Mouse (Mus musculus) ovary, postnatal 14 days (tissue): ENCODE measurements around the gene Col27a1.

Source experiments
- DNase-seq: peaks from one replicate; pipeline ENCODE4 v3.0.0; 2022; ENCODE audit warnings: low spot score

Gene Col27a1

DNA sequence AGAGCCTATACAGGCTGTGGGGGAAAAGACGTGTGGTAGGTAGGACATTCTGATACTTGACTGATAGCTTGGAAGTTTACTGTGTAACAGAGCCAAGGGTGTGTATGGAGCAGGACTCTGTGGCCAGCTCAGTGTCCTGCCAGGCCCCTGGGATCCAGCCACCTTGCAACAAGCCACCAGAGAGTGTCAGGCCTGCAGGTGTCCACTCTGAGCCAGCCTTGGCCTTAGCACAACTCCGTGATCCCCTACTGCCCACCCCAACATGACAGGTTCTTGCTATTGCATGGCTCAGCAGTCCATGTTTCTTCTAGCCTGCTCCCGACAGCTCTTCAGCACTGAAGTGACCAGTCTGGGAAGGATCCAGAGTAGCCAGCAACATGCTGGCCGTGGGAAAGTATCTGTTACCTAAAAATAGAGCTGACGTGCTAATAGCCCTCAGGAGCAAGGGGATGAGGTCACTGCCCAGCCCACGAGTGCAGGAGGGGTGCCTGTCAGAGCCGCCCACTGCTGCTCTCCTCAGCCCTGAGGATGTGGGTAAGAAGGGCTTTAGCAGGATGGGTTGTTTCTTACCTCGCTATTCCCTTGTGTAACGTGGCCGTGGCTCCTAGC is 96.5 kb downstream of the Col27a1 start:
- DNase-seq: no peak

DNA sequence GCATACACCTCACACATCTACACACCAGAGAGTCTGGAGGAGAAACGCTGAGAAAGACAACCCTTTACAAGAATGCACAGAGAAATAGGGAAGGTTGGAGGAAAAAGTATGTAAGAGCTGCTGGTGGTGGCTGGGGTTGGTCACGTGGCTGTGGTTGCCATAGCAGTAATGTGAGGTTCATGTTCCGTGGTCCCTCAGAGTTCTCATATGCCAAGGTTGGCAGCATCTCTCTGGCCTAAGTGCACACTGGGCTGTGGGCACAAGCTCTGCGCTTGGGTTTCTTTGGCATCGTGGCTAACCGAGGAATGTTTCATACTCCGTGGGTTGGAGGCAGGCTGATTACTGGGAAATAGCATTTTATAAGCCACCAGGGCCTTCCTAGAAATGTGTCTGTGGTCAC is 97.6 kb downstream of the Col27a1 start:
- DNase-seq: no peak

- no peak for DNase-seq
Measured at GRCm38 (mm10) chr4:63314063-63314462, 100.3 kb downstream of the Col27a1 start.

DNA sequence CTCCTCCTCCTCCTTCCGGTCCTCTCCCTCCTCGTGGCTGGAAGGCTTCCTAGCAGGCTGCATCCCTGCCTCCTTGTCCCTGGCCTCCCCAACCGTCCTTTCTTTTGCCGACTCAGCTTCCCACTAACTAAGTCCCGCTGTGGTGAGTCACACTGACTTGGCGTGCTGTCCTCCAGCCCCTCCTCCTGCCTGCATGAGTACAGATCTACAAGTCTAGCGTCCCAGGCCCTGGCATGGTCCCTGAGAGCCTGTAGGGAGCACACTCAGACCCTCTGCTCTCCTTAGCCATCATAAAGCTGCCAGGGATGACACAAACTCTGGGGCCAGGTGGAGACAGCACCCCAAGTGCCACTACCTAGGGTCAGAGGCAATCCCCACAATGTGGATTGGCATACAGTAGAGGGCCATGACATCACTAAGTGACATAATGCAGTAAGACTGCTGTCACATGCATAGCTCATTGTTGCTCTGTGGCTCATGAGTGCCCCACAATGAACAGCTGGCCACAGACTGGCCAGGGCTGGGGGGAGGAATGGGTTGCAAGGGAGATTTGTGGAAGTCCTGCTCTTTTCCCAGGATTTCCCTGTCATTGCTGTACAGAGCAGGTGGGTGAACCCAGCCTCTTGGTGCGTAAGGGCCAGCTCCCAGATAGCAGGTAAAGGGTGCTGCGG is 102.4 kb downstream of the Col27a1 start:
- peak; percentile 22 for DNase-seq

GRCm38 (mm10) chr4:63319566-63319965 is 105.8 kb downstream of the Col27a1 start:
- peak; percentile 67 for DNase-seq

- no peak for DNase-seq
Measured at GRCm38 (mm10) chr4:63323275-63323815, 109.5 kb downstream of the Col27a1 start.

DNA sequence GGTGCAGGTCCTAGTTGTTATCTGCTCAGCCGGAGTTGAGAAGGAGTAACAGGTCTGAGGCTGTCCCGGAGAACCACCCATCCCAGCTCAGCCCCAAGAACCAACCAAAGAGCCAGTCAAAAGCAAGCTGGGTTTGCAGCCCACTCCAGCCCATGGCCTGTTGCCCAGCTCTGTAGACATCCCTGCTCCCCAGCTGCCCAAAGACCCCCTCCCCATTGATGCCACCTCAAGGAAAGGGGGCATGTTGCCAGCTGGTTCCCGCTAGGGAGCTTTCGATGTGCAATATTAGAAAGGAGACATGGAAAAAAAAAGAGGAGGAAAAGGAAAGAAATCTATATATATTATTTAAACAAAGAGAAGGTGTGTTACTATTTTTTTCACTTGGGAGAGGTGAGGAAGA is 119.6 kb downstream of the Col27a1 start:
- no peak for DNase-seq

- no peak for DNase-seq
Measured at GRCm38 (mm10) chr4:63338414-63339076, 124.7 kb downstream of the Col27a1 start.

DNA sequence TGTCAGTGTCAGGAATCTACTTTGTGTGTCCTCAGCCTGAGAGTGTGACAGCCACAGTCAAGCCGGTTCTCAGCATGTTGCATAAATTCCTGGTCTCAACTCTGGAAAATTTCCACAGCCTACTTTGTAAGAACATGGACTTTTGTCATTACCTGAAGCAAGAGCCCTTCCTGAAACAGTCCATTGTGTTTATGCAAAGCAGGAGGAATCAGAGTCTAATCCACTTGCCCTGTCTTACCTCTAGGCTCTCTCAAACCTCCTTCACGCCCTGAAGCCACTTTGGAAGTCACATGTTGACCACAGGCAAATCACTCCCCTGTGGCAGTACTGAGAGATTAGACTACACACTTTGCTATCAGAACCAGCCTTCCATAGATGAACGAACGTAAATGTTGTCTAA is 128.7 kb downstream of the Col27a1 start:
- DNase-seq: no peak

DNA sequence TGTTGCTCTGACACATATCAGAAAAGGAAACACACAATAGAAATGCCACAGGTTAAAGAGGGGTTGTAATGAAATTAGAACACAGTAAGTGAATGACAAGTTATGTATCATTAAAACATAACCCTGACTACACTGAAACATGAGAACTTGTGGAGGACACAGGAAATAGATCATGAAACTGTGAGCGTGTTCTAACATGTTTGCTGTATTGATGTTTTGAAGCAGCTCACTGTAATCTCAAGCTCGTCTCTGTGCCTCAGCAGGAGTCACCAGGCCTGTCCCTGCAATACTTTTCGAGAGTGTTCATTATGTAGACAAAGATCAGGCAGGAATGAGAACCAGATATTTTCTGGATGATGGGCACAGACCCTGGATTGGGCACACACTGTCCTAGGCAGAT is 129.8 kb downstream of the Col27a1 start:
- DNase-seq: no peak

- DNase-seq: no peak
Measured at GRCm38 (mm10) chr4:63344295-63344694, 130.5 kb downstream of the Col27a1 start, which contains the start of gene Orm1. Gene Orm1 (plus strand): TSS chr4:63344560.

DNA sequence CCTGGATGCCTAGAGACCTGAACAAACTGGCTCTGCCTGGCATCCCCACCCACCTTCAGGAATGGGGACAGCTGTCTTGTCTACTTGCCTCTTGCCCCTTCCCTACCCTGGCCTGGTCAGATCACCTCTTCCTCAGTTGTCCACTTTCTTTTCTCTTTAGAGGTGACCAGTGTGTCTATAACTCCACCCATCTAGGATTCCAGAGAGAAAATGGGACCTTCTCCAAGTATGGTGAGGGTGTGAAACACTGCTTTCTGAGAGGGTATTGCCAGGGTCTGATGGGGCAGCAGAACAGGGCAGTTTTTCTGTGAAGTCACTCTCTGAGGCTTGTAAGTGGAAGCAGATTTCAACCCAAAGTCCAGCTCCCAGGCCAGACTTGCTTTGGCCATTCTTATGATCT is 131.5 kb downstream of the Col27a1 start:
- DNase-seq: no peak

GRCm38 (mm10) chr4:63346659-63347058 is 132.9 kb downstream of the Col27a1 start:
- DNase-seq: no peak

DNA sequence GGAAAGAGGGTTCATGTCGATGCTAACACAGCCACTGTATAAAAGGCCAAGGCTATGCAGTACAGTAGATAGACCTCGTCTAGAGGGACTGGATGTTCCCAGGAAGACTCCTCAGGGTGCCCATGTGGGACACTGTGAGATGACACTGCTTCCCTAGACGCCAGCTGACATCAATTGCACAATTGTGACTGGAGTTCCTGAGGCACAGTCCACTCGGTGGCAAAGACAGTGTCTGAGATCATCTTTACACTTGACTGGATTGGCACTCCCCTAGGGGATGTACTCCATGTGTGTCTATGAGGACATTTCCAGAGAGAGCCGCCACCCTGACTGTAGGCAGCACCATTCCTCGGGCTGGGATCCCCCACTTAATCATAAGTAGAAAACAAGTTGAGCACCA is 134.7 kb downstream of the Col27a1 start:
- no peak for DNase-seq

- no peak for DNase-seq
Measured at GRCm38 (mm10) chr4:63355877-63356665, 142.3 kb downstream of the Col27a1 start, which contains the start of gene Orm3. Gene Orm3 (plus strand): TSS chr4:63356162.

DNA sequence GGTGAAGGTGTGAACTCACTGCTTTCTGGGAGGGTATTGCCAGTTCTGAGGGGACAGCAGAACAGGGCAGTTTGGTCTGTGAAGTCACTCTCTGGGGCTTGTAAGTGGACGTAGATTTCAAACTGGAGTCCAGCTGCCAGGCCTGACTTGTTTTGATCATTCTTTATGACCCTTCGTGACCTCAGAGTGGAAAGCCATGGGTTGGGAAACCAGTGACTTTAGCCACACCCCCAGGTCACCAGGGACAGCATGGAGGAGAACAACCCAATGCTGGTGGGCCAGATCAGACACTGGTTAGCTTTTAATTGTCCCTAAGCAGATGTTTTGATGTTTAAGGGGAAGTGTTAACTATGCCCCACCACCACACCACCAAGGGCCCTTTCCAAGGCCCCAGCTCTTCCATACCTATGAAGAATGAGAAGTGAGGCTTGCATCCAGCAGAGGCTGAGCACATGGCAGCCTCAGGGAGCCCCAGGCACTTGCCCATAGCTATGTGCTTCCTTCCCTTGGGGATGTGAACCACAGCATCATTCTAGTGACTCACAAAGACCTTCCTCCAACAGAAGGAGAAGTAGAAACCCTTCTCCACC is 143.3 kb downstream of the Col27a1 start:
- no peak for DNase-seq

DNA sequence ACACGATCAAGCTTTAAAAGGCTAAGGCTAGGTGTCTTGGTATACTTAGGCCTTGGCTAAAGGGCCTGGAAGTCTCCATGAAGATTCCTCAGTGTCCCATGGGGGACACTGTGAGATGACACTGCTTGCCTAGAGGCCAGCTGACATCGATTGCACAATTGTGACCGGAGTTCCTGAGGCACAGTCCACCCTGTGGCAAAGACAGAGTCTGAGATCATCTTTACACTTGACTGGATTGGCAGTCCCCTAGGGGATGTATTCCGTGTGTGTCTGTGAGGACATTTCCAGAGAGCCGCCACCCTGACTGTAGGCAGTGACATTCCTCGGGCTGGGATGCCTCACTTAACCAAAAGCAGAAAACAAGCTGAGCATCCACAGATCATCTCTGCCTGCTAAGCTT is 146.1 kb downstream of the Col27a1 start:
- no peak for DNase-seq

- DNase-seq: no peak
Measured at GRCm38 (mm10) chr4:63362150-63362549, 148.3 kb downstream of the Col27a1 start, which contains the start of gene Orm2. Gene Orm2 (plus strand): TSS chr4:63362449.

- peak; percentile 87 for DNase-seq
Measured at GRCm38 (mm10) chr4:63368577-63368976, 154.8 kb downstream of the Col27a1 start.

- DNase-seq: no peak
Measured at GRCm38 (mm10) chr4:63370897-63371296, 157.1 kb downstream of the Col27a1 start.

DNA sequence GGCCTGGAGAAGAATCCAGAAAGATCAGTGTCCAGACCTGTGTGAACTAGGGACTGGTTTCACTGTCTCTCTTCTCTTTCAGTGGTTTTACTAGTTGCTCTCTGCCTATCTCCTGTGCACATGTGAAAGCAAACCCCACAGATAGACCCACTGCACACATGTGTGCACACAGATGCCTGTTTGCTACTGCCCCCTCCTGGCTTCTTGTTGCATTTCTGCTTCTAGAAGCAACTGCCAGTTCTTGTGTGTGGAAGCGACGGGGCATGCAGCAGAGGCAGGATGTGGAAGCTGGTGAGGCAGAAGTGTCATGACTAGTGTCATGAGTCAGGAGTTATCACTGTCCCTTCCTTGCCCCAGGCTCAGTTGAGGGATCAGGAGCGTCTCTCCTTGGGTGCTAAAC is 158.1 kb downstream of the Col27a1 start:
- no peak for DNase-seq

GRCm38 (mm10) chr4:63373404-63373803 is 159.6 kb downstream of the Col27a1 start:
- DNase-seq: no peak
